Mouse (Mus musculus): ENCODE measurements at regions not wholly inside any gene's neighbourhood (a gene's known extent, or its start where the extent isn't known, plus 50 kb on each side); places are given as distances from the start of the nearest gene placed in this dataset.

- Histone ChIP-seq H3K36me3 (ENCODE audit: control insufficient read depth, insufficient read depth, low read length) (no peaks in the 10 kb centered on the region), H3K4me1 (ENCODE audit: control insufficient read depth, insufficient read depth, insufficient read length, low read length) (no peaks in the 10 kb centered on the region), H3K27ac (ENCODE audit: insufficient read depth, low read depth, low read length) (no peak overlapping the region), H3K27me3 (ENCODE audit: control insufficient read depth, insufficient read depth, low read length) (peaks cover 2% of the 10 kb centered on the region; the same call in 1 of the 2 replicates), H3K4me3 (ENCODE audit: low read depth, low read length) (no peak overlapping the region)
- TF ChIP-seq CTCF (IDR thresholded peaks at IDR 0.05; ENCODE audit: extremely low read depth, insufficient read length, insufficient replicate concordance, low read depth, low read length) (no peak), POLR2A (IDR thresholded peaks at IDR 0.05; ENCODE audit: low read depth, low read length) (no peak)
- WGBS, result 50% methylated on average over 6 of the region's 6 CpGs
Measured at GRCm38 (mm10) chr7:73135786-73136185, 239.5 kb upstream of the Rgma start.

DNA sequence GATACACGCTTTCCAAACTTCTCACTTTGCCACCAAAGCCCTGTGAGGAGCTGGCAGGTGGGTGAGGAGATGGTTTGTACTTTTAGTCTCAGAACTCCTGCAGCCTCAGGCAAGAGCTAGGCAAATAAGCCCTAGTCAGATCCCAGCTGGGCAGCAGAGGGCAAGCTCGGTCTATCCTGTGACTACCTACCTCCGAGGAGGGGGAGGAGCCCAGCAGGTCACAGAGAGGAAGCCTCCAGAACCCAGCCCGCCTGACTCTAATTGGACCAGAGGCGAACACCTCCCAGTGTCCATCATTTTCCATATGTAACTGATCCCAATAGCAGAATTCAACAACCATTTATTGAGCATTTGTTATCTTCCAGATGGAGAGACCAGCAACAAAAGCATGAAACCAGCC lies 237.0 kb upstream of the Rgma start:
- TF ChIP-seq CTCF (IDR thresholded peaks at IDR 0.05; ENCODE audit: extremely low read depth, insufficient read length, insufficient replicate concordance, low read depth, low read length), result no peak
- Histone ChIP-seq H3K4me1 (ENCODE audit: control insufficient read depth, insufficient read depth, insufficient read length, low read length) (no peaks in the 10 kb centered on the region), H3K36me3 (ENCODE audit: control insufficient read depth, insufficient read depth, low read length) (no peaks in the 10 kb centered on the region), H3K4me3 (ENCODE audit: low read depth, low read length) (no peak overlapping the region), H3K27me3 (ENCODE audit: control insufficient read depth, insufficient read depth, low read length) (peaks cover 2% of the 10 kb centered on the region; the same call in 1 of the 2 replicates), H3K27ac (ENCODE audit: insufficient read depth, low read depth, low read length) (no peak overlapping the region)
- 35% methylated on average over 5 of the region's 5 CpGs for WGBS

DNA sequence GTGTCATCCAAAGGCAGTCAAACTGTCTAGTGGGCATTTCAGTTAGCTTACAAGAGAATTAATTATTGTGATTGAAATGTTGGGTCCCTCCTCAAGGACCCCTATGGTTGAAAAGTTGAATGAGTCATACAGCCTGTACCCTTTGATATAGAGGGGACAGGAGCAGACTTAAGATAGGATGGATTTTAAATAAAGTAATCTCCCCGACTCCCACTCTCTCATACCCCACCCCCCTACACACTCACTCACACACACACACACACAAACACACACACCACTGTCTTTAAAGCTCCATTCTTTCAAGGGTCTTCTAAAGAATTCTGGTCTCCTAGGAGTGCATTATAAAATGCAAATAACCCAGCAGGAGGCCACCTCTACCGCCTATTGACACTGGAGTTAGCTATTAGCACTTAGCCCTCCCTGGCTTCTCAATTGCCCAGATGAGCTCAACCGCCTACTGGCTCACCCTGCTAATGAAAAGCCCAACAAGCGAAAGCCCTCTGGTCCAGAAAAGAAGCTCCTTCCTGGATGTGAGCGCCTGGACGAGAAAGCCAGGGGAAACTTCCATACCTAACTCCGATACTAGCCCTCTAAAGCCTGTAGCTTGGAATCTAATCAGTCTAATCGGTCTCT lies 236.3 kb upstream of the Rgma start:
- TF ChIP-seq POLR2A (IDR thresholded peaks at IDR 0.05; ENCODE audit: low read depth, low read length), result no peak
- H3K4me1 ChIP-seq (ENCODE audit: control insufficient read depth, insufficient read depth, insufficient read length, low read length), result no peaks in the 10 kb centered on the region
- no peak overlapping the region for H3K27ac ChIP-seq (ENCODE audit: insufficient read depth, low read depth, low read length)
- H3K36me3 ChIP-seq (ENCODE audit: control insufficient read depth, insufficient read depth, low read length), result no peaks in the 10 kb centered on the region
- H3K4me3 ChIP-seq (ENCODE audit: low read depth, low read length), result no peak overlapping the region
- WGBS, result 25% methylated on average over 8 of the region's 8 CpGs
- H3K27me3 ChIP-seq (ENCODE audit: control insufficient read depth, insufficient read depth, low read length), result peaks cover 2% of the 10 kb centered on the region; the same call in 1 of the 2 replicates

GRCm38 (mm10) chr7:73139901-73140300 lies 235.4 kb upstream of the Rgma start:
- H3K36me3 ChIP-seq (ENCODE audit: control insufficient read depth, insufficient read depth, low read length), result no peaks in the 10 kb centered on the region
- TF ChIP-seq CTCF (IDR thresholded peaks at IDR 0.05; ENCODE audit: extremely low read depth, insufficient read length, insufficient replicate concordance, low read depth, low read length) (no peak), POLR2A (IDR thresholded peaks at IDR 0.05; ENCODE audit: low read depth, low read length) (no peak)
- H3K27ac ChIP-seq (ENCODE audit: insufficient read depth, low read depth, low read length), result no peak overlapping the region
- H3K27me3 ChIP-seq (ENCODE audit: control insufficient read depth, insufficient read depth, low read length), result peaks cover 2% of the 10 kb centered on the region; the same call in 1 of the 2 replicates
- no peak overlapping the region for H3K4me3 ChIP-seq (ENCODE audit: low read depth, low read length)
- 64% methylated on average over 6 of the region's 6 CpGs for WGBS
- H3K4me1 ChIP-seq (ENCODE audit: control insufficient read depth, insufficient read depth, insufficient read length, low read length), result no peaks in the 10 kb centered on the region

DNA sequence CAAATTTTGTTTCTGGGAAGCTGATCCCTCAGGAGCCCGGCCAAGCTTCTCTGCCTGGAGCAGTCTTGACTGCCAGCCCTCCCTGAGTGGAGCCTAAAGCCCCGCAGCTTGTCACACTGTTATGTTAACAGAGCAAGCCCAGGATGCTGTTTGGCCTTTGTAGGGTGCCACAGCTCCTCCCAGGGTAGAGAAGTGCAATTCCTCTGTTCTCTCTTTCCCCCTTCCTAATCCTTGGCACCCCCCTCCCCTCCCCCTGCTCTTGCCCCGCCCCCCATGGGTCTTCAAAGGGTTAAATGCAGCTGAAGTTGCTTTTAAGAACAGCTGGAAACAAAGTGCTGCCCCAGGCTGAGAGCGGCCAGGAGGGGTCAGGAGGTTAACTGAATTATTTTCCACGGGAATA lies 234.1 kb upstream of the Rgma start:
- Histone ChIP-seq H3K27me3 (ENCODE audit: control insufficient read depth, insufficient read depth, low read length) (peaks cover 2% of the 10 kb centered on the region; the same call in 1 of the 2 replicates), H3K27ac (ENCODE audit: insufficient read depth, low read depth, low read length) (no peak overlapping the region), H3K36me3 (ENCODE audit: control insufficient read depth, insufficient read depth, low read length) (no peaks in the 10 kb centered on the region), H3K4me3 (ENCODE audit: low read depth, low read length) (no peak overlapping the region), H3K4me1 (ENCODE audit: control insufficient read depth, insufficient read depth, insufficient read length, low read length) (no peaks in the 10 kb centered on the region)
- TF ChIP-seq CTCF (IDR thresholded peaks at IDR 0.05; ENCODE audit: extremely low read depth, insufficient read length, insufficient replicate concordance, low read depth, low read length) (no peak), POLR2A (IDR thresholded peaks at IDR 0.05; ENCODE audit: low read depth, low read length) (no peak)
- 31% methylated on average over 5 of the region's 5 CpGs for WGBS

GRCm38 (mm10) chr7:73143902-73144301 lies 231.4 kb upstream of the Rgma start:
- H3K36me3 ChIP-seq (ENCODE audit: control insufficient read depth, insufficient read depth, low read length), result no peaks in the 10 kb centered on the region
- no peaks in the 10 kb centered on the region for H3K4me1 ChIP-seq (ENCODE audit: control insufficient read depth, insufficient read depth, insufficient read length, low read length)
- 91% methylated on average over 11 of the region's 11 CpGs for WGBS
- H3K27ac ChIP-seq (ENCODE audit: insufficient read depth, low read depth, low read length), result no peak overlapping the region
- TF ChIP-seq POLR2A (IDR thresholded peaks at IDR 0.05; ENCODE audit: low read depth, low read length) (no peak), CTCF (IDR thresholded peaks at IDR 0.05; ENCODE audit: extremely low read depth, insufficient read length, insufficient replicate concordance, low read depth, low read length) (no peak)
- no peak overlapping the region for H3K4me3 ChIP-seq (ENCODE audit: low read depth, low read length)
- peaks cover 2% of the 10 kb centered on the region; the same call in 1 of the 2 replicates for H3K27me3 ChIP-seq (ENCODE audit: control insufficient read depth, insufficient read depth, low read length)

DNA sequence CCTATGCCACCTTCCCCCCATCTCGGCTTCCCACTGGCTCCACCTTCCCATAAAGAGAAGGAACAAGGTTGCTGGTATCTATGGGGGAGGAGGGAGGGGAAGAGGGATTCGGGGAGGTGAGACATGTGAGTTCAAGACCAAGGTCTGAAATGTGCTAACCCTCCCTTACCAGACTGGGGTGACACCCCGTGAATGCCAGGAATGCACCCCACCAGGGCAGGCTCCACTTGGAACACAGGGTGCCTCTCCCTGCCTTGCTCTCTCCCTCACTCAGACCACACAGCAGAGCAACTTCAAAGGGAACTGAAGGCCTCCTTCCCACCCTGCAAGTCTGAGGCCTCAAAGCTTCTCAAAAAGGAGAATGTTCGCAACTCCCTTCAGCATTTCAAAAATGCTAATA lies 230.5 kb upstream of the Rgma start:
- WGBS, result 53% methylated on average over 4 of the region's 4 CpGs
- no peaks in the 10 kb centered on the region for H3K36me3 ChIP-seq (ENCODE audit: control insufficient read depth, insufficient read depth, low read length)
- TF ChIP-seq CTCF (IDR thresholded peaks at IDR 0.05; ENCODE audit: extremely low read depth, insufficient read length, insufficient replicate concordance, low read depth, low read length) (no peak), POLR2A (IDR thresholded peaks at IDR 0.05; ENCODE audit: low read depth, low read length) (no peak)
- no peaks in the 10 kb centered on the region for H3K4me1 ChIP-seq (ENCODE audit: control insufficient read depth, insufficient read depth, insufficient read length, low read length)
- H3K4me3 ChIP-seq (ENCODE audit: low read depth, low read length), result no peak overlapping the region
- no peak overlapping the region for H3K27ac ChIP-seq (ENCODE audit: insufficient read depth, low read depth, low read length)
- no peaks in the 10 kb centered on the region; the same call in 1 of the 2 replicates for H3K27me3 ChIP-seq (ENCODE audit: control insufficient read depth, insufficient read depth, low read length)
